Mouse (Mus musculus) c-Kit-positive CD71-negative TER-119-negative erythroid progenitor cells, embryonic 14.5 days (primary cell): ENCODE results near the gene Wdr24.

Experiments
- DNase-seq: peaks from one replicate; pipeline ENCODE4 v3.0.0-alpha.2; 2013; ENCODE audit warnings: low read depth

The Wdr24 gene

DNA sequence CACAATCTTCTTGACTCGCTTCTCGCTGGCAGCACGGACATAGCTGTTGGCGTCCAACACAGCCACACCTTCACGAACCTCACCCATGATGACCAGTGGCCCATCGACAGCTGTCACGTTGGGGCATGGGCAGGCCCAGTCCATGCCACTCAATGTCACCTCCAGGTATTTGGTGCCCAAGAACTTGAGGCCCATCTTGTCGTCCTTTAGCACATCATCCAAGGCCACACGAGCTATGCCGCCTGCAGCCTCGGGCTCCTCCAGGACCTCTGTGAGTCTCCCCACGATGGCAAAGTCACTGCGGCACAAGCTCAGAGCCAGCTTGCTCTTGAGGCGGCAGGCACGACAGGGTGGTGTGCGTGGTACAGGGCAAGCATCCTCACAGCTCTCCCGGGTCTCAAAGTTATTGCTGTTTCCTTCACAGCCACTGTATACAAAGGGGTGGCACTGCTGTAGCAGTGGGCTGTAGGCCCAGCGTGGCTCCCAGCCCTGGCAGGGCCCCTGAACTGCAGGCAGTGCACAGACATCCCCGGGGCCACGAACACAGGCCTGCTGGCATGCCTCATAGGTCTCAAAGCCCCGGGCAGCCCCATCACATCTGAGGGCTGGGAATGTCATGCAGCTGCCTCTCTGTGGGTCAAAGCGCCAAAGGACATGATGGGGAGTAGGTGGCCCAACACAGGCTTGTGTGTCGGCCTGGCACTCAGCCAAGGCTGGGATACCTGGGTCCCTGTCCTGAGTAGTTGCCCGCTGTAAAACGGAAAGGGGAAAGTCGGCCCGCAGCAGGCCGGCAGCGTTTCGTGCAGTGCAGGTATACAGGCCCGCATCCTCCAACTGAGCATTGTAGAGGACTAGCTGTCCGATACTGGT is 54.5 kb downstream of the Wdr24 start:
- no peak for DNase-seq
